Mouse (Mus musculus) limb, embryonic 11.5 days (tissue): ENCODE data around the gene Iqgap2. TPM values are rescaled to one million over a fixed set of nuclear protein-coding genes. Genes with fewer than 3 reads are reported as not detected.

ENCODE experiments used
- ATAC-seq: fragments of 200-750 bp; cut with Nextera tagmentation; 2 replicates; pipeline ENCODE4 v1.8.0; 2017; ENCODE audit warnings: low read depth; ENCODE audit not compliant: insufficient number of reproducible peaks, low FRiP score, low TSS enrichment
- DNase-seq: peaks from one replicate; pipeline ENCODE4 v3.0.0-alpha.2; 2015; ENCODE audit warnings: low spot score
- H3K27ac ChIP-seq: fragments of 300-500 bp; sonication (generic); replicated peaks from 2 replicates; pipeline ENCODE4 v1.5.1; 2014; ENCODE audit warnings: low read depth, mild to moderate bottlenecking, low read length
- H3K27me3 ChIP-seq: fragments of 300-500 bp; sonication (generic); 2 replicates; pipeline ENCODE4 v1.6.1; 2014; ENCODE audit warnings: mild to moderate bottlenecking, low read length, mixed read lengths; ENCODE audit not compliant: control insufficient read depth, insufficient read depth
- H3K36me3 ChIP-seq: fragments of 300-500 bp; sonication (generic); 2 replicates; pipeline ENCODE4 v1.6.1; 2014; ENCODE audit warnings: mild to moderate bottlenecking, low read length, moderate library complexity, mixed read lengths; ENCODE audit not compliant: control insufficient read depth, insufficient read depth
- H3K4me1 ChIP-seq: fragments of 300-500 bp; sonication (generic); 2 replicates; pipeline ENCODE4 v1.6.1; 2014; ENCODE audit warnings: low read length, mixed read lengths; ENCODE audit not compliant: control insufficient read depth, insufficient read depth
- H3K4me2 ChIP-seq: fragments of 300-500 bp; sonication (generic); 2 replicates; pipeline ENCODE4 v1.6.1; 2014; ENCODE audit warnings: low read depth, mild to moderate bottlenecking, moderate library complexity; ENCODE audit not compliant: severe bottlenecking
- H3K4me3 ChIP-seq: fragments of 300-500 bp; sonication (generic); 2 replicates; pipeline ENCODE4 v1.5.1; 2014; ENCODE audit warnings: low read depth, low read length
- H3K9ac ChIP-seq: fragments of 300-500 bp; sonication (generic); 2 replicates; pipeline ENCODE4 v1.6.1; 2014; ENCODE audit warnings: mild to moderate bottlenecking, low read length
- H3K9me3 ChIP-seq: fragments of 300-500 bp; sonication (generic); 2 replicates; pipeline ENCODE4 v1.6.1; 2016; ENCODE audit warnings: low read length; ENCODE audit not compliant: control insufficient read depth
- WGBS: fragments of 180-500 bp; shearing (Covaris S2); extraction: QIAGEN DNeasy Blood & Tissue Kit; methylation state at CpG from one replicate; pipeline ENCODE4 v1.1.7; 2014; 5-methylcytosine and 5-hydroxymethylcytosine counted together
- polyA plus RNA-seq: library from polyadenylated mRNA; unstranded; fragments of >200 nt; fragmentation: Nextera tagmentation; extraction: Ambion mirVana; gene quantifications from 2 replicates; pipeline ENCODE4 v1.2.1, GENCODE M21; 2014

The Iqgap2 gene
- polyA plus RNA-seq, 1 experiment from 2014 or later, result 15.3 TPM

- H3K9ac ChIP-seq, result no peak overlapping the region
- peaks cover 18% of the 10 kb centered on the region for H3K36me3 ChIP-seq
- WGBS, result 95% methylated on average over 25 of the region's 25 CpGs
- H3K9me3 ChIP-seq, result no peaks in the 10 kb centered on the region
- ATAC-seq (no peak), DNase-seq (no peak)
- no peak overlapping the region for H3K4me2 ChIP-seq
- H3K4me3 ChIP-seq, result no peak overlapping the region
- H3K4me1 ChIP-seq, result no peaks in the 10 kb centered on the region
- H3K27ac ChIP-seq, result no peak overlapping the region
- H3K27me3 ChIP-seq, result no peaks in the 10 kb centered on the region
Observed at GRCm38 (mm10) chr13:95604288-95604687, 287.4 kb downstream of the Iqgap2 start.

- Histone ChIP-seq H3K4me2 (no peak overlapping the region), H3K4me3 (no peak overlapping the region), H3K36me3 (peaks cover 18% of the 10 kb centered on the region), H3K9me3 (no peaks in the 10 kb centered on the region), H3K27me3 (no peaks in the 10 kb centered on the region), H3K4me1 (no peaks in the 10 kb centered on the region), H3K9ac (no peak overlapping the region), H3K27ac (no peak overlapping the region)
- 76% methylated on average over 3 of the region's 3 CpGs for WGBS
- no peak for DNase-seq
- no peak for ATAC-seq
Observed at GRCm38 (mm10) chr13:95599833-95600359, 291.8 kb downstream of the Iqgap2 start.

GRCm38 (mm10) chr13:95598232-95598920 lies 293.3 kb downstream of the Iqgap2 start:
- WGBS, result 89% methylated on average over 18 of the region's 18 CpGs
- no peak overlapping the region for H3K9ac ChIP-seq
- peaks cover 11% of the 10 kb centered on the region; the same call in 1 of the 2 replicates for H3K36me3 ChIP-seq
- H3K4me1 ChIP-seq, result no peaks in the 10 kb centered on the region
- H3K4me3 ChIP-seq, result no peak overlapping the region
- no peaks in the 10 kb centered on the region for H3K9me3 ChIP-seq
- no peak overlapping the region for H3K4me2 ChIP-seq
- H3K27ac ChIP-seq, result no peak overlapping the region
- ATAC-seq (no peak), DNase-seq (no peak)
- H3K27me3 ChIP-seq, result no peaks in the 10 kb centered on the region

GRCm38 (mm10) chr13:95597578-95597977 lies 294.1 kb downstream of the Iqgap2 start:
- Histone ChIP-seq H3K9me3 (no peaks in the 10 kb centered on the region), H3K27me3 (no peaks in the 10 kb centered on the region), H3K4me3 (no peak overlapping the region), H3K27ac (no peak overlapping the region), H3K4me1 (no peaks in the 10 kb centered on the region), H3K4me2 (no peak overlapping the region), H3K36me3 (peaks cover 8% of the 10 kb centered on the region; the same call in 1 of the 2 replicates), H3K9ac (no peak overlapping the region)
- DNase-seq (no peak), ATAC-seq (no peak)
- WGBS, result 88% methylated on average over 10 of the region's 10 CpGs

- 87% methylated on average over 7 of the region's 7 CpGs for WGBS
- H3K36me3 ChIP-seq, result peaks cover 5% of the 10 kb centered on the region; the same call in 1 of the 2 replicates
- no peak overlapping the region for H3K27ac ChIP-seq
- H3K4me1 ChIP-seq, result no peaks in the 10 kb centered on the region
- ATAC-seq (no peak), DNase-seq (no peak)
- H3K27me3 ChIP-seq, result no peaks in the 10 kb centered on the region
- no peak overlapping the region for H3K4me2 ChIP-seq
- no peak overlapping the region for H3K9ac ChIP-seq
- H3K4me3 ChIP-seq, result no peak overlapping the region
- no peaks in the 10 kb centered on the region for H3K9me3 ChIP-seq
Observed at GRCm38 (mm10) chr13:95596689-95597088, 295.0 kb downstream of the Iqgap2 start.

- H3K4me2 ChIP-seq, result no peak overlapping the region
- peaks cover 3% of the 10 kb centered on the region; the same call in 1 of the 2 replicates for H3K36me3 ChIP-seq
- no peak overlapping the region for H3K27ac ChIP-seq
- no peak overlapping the region for H3K9ac ChIP-seq
- ATAC-seq, result no peak
- H3K27me3 ChIP-seq, result no peaks in the 10 kb centered on the region
- no peak for DNase-seq
- H3K4me1 ChIP-seq, result no peaks in the 10 kb centered on the region
- no peak overlapping the region for H3K4me3 ChIP-seq
- WGBS, result 73% methylated on average over 5 of the region's 5 CpGs
- H3K9me3 ChIP-seq, result no peaks in the 10 kb centered on the region
Observed at GRCm38 (mm10) chr13:95595921-95596320, 295.8 kb downstream of the Iqgap2 start.

GRCm38 (mm10) chr13:95595411-95595810 lies 296.3 kb downstream of the Iqgap2 start:
- peaks cover 3% of the 10 kb centered on the region; the same call in 1 of the 2 replicates for H3K36me3 ChIP-seq
- H3K27me3 ChIP-seq, result no peaks in the 10 kb centered on the region
- H3K4me3 ChIP-seq, result no peak overlapping the region
- WGBS, result 86% methylated on average over 7 of the region's 7 CpGs
- H3K27ac ChIP-seq, result no peak overlapping the region
- H3K9ac ChIP-seq, result no peak overlapping the region
- H3K9me3 ChIP-seq, result no peaks in the 10 kb centered on the region
- no peak overlapping the region for H3K4me2 ChIP-seq
- no peak for DNase-seq
- no peak for ATAC-seq
- H3K4me1 ChIP-seq, result no peaks in the 10 kb centered on the region

GRCm38 (mm10) chr13:95592860-95593259 lies 298.9 kb downstream of the Iqgap2 start:
- no peaks in the 10 kb centered on the region for H3K4me1 ChIP-seq
- no peak for DNase-seq
- no peaks in the 10 kb centered on the region for H3K9me3 ChIP-seq
- no peaks in the 10 kb centered on the region for H3K27me3 ChIP-seq
- ATAC-seq, result no peak
- H3K4me3 ChIP-seq, result no peak overlapping the region
- no peak overlapping the region for H3K4me2 ChIP-seq
- no peaks in the 10 kb centered on the region for H3K36me3 ChIP-seq
- H3K9ac ChIP-seq, result no peak overlapping the region
- no peak overlapping the region for H3K27ac ChIP-seq
- WGBS, result 69% methylated on average over 10 of the region's 10 CpGs
